In genomic region chr11:101172434-101172815, GRCm38 (mm10) we compare ENCODE assay signal across 8 mouse cellular contexts. TPM values are rescaled to one million over a fixed set of nuclear protein-coding genes. Genes with fewer than 3 reads are reported as not detected.
A peak's percentile ranks its signal among the peaks of the same experiment; 100 is the strongest.
DNase-seq lines count a peak whose midpoint lies in the region; ATAC-seq lines count a peak whose summit lies in the region.

No protein-coding gene starts in this region.

- no peak for DNase-seq in kidney, postnatal 4 days
- no peak for DNase-seq in intestine, embryonic 14.5 days (ENCODE audit: low spot score)
- DNase-seq in naive thymus-derived CD4-positive, alpha-beta T cell, adult 2 months (ENCODE audit: low read depth): peak; percentile 36
- DNase-seq in T-cell, adult 2 months (ENCODE audit: low spot score): no peak
- no peak for DNase-seq in gastrocnemius, postnatal 10 days
- DNase-seq in embryo, embryonic 10.5 days (ENCODE audit: low spot score): no peak

- no peak for ATAC-seq in kidney, embryonic 15.5 days (replicated peaks; ENCODE audit: low FRiP score)
- no peak for ATAC-seq in intestine, embryonic 14.5 days (replicated peaks; ENCODE audit: low FRiP score, low TSS enrichment, low read depth)

- peaks cover 5% of the 10 kb centered on the region for H3K36me3 ChIP-seq in kidney, embryonic 15.5 days
- H3K36me3 ChIP-seq in intestine, embryonic 14.5 days (ENCODE audit: control insufficient read depth, insufficient read depth, low read length): peaks cover 7% of the 10 kb centered on the region

- 10% methylated on average over 5 of the region's 5 CpGs for WGBS in kidney, embryonic 15.5 days
- WGBS in intestine, embryonic 14.5 days: 19% methylated on average over 5 of the region's 5 CpGs

- peaks cover 41% of the 10 kb centered on the region for H3K27me3 ChIP-seq in kidney, embryonic 15.5 days
- H3K27me3 ChIP-seq in intestine, embryonic 14.5 days (replicated peaks; ENCODE audit: control insufficient read depth, insufficient read depth, low read length): peaks cover 35% of the 10 kb centered on the region

- H3K4me3 ChIP-seq in kidney, embryonic 15.5 days (replicated peaks): peak overlapping the region; percentile 75
- peak overlapping the region; percentile 72 for H3K4me3 ChIP-seq in brown adipose tissue, adult 24 weeks (ENCODE audit: insufficient read depth, low read depth, low read length)
- H3K4me3 ChIP-seq in intestine, embryonic 14.5 days (ENCODE audit: low read depth, low read length): peak overlapping the region; percentile 41

- H3K4me1 ChIP-seq in kidney, embryonic 15.5 days: peaks cover 91% of the 10 kb centered on the region
- H3K4me1 ChIP-seq in brown adipose tissue, adult 24 weeks (ENCODE audit: control insufficient read depth, insufficient read depth, insufficient read length, low read length): peaks cover 11% of the 10 kb centered on the region
- H3K4me1 ChIP-seq in intestine, embryonic 14.5 days (replicated peaks; ENCODE audit: control insufficient read depth, insufficient read depth, low read length): peaks cover 50% of the 10 kb centered on the region

- H3K27ac ChIP-seq in kidney, embryonic 15.5 days: peak overlapping the region; percentile 97
- H3K27ac ChIP-seq in brown adipose tissue, adult 24 weeks (replicated peaks; ENCODE audit: low read depth, low read length): peak overlapping the region; percentile 74
- H3K27ac ChIP-seq in intestine, embryonic 14.5 days (ENCODE audit: low read depth): peak overlapping the region; percentile 85

- H3K9ac ChIP-seq in kidney, embryonic 15.5 days: peak overlapping the region; percentile 59
- H3K9ac ChIP-seq in intestine, embryonic 14.5 days (ENCODE audit: low read length): peak overlapping the region; percentile 43

- no peaks in the 10 kb centered on the region for H3K9me3 ChIP-seq in kidney, embryonic 15.5 days (replicated peaks)
- H3K9me3 ChIP-seq in intestine, embryonic 14.5 days (ENCODE audit: control insufficient read depth, low read length): no peaks in the 10 kb centered on the region

- peak overlapping the region; percentile 94 for H3K4me2 ChIP-seq in kidney, embryonic 15.5 days
- peak overlapping the region; percentile 64 for H3K4me2 ChIP-seq in intestine, embryonic 14.5 days (ENCODE audit: low read length)

RNA-seq across cellular contexts. Expression of gene Plekhh3, which starts 1.3 kb away (rescaled TPM):
- 17.0 and 18.6 TPM in 2 replicates for polyA plus RNA-seq in kidney, embryonic 15.5 days (2015; fragmentation: Nextera tagmentation; extraction: Ambion mirVana)
- polyA plus RNA-seq in brown adipose tissue, adult 24 weeks (2012; ENCODE audit: insufficient read depth, insufficient read length, missing spikeins): 21.8 and 33.6 TPM in 2 replicates
- polyA plus RNA-seq in intestine, embryonic 14.5 days (2014; fragmentation: Nextera tagmentation; extraction: Ambion mirVana): 12.8 and 13.8 TPM in 2 replicates
- 10 to 100 TPM; 33.2 to 36.7 TPM for total RNA-seq in gastrocnemius, postnatal 10 days (2021)

RNA-seq across cellular contexts. Expression of gene Cntnap1, which starts 2.1 kb away (rescaled TPM):
- polyA plus RNA-seq in kidney, embryonic 15.5 days (2015; fragmentation: Nextera tagmentation; extraction: Ambion mirVana): 1.9 and 2.0 TPM in 2 replicates
- 7.2 and 11.2 TPM in 2 replicates for polyA plus RNA-seq in brown adipose tissue, adult 24 weeks (2012; ENCODE audit: insufficient read depth, insufficient read length, missing spikeins)
- 1.2 and 1.4 TPM in 2 replicates for polyA plus RNA-seq in intestine, embryonic 14.5 days (2014; fragmentation: Nextera tagmentation; extraction: Ambion mirVana)
- total RNA-seq in gastrocnemius, postnatal 10 days (2021): 1 to 10 TPM; 4.2 to 4.3 TPM

RNA-seq across cellular contexts. Expression of gene Ccr10, which starts 2.8 kb away (rescaled TPM):
- 0.78 and 0.82 TPM in 2 replicates for polyA plus RNA-seq in kidney, embryonic 15.5 days (2015; fragmentation: Nextera tagmentation; extraction: Ambion mirVana)
- polyA plus RNA-seq in brown adipose tissue, adult 24 weeks (2012; ENCODE audit: insufficient read depth, insufficient read length, missing spikeins): 1.2 TPM in 1 of 2 replicates, not detected in the other
- polyA plus RNA-seq in intestine, embryonic 14.5 days (2014; fragmentation: Nextera tagmentation; extraction: Ambion mirVana): 0.23 TPM in 1 of 2 replicates, not detected in the other
- not detected for total RNA-seq in gastrocnemius, postnatal 10 days (2021)

RNA-seq across cellular contexts. Expression of gene Tubg2, which starts 16.7 kb away (rescaled TPM):
- 3.8 and 4.2 TPM in 2 replicates for polyA plus RNA-seq in kidney, embryonic 15.5 days (2015; fragmentation: Nextera tagmentation; extraction: Ambion mirVana)
- polyA plus RNA-seq in brown adipose tissue, adult 24 weeks (2012; ENCODE audit: insufficient read depth, insufficient read length, missing spikeins): 1.1 and 1.9 TPM in 2 replicates
- polyA plus RNA-seq in intestine, embryonic 14.5 days (2014; fragmentation: Nextera tagmentation; extraction: Ambion mirVana): 5.8 and 7.4 TPM in 2 replicates
- 1 to 10 TPM; 5.5 to 6.3 TPM for total RNA-seq in gastrocnemius, postnatal 10 days (2021)

RNA-seq across cellular contexts. Expression of gene Tubg1, which starts 52.7 kb away (rescaled TPM):
- polyA plus RNA-seq in kidney, embryonic 15.5 days (2015; fragmentation: Nextera tagmentation; extraction: Ambion mirVana): 86.3 and 99.6 TPM in 2 replicates
- 46.6 and 49.2 TPM in 2 replicates for polyA plus RNA-seq in brown adipose tissue, adult 24 weeks (2012; ENCODE audit: insufficient read depth, insufficient read length, missing spikeins)
- polyA plus RNA-seq in intestine, embryonic 14.5 days (2014; fragmentation: Nextera tagmentation; extraction: Ambion mirVana): 71.2 and 73.8 TPM in 2 replicates
- total RNA-seq in gastrocnemius, postnatal 10 days (2021): 10 to 100 TPM; 37.4 to 39.0 TPM
